Comparison of ENCODE assay signal across 33 mouse cellular contexts in the genomic region with DNA sequence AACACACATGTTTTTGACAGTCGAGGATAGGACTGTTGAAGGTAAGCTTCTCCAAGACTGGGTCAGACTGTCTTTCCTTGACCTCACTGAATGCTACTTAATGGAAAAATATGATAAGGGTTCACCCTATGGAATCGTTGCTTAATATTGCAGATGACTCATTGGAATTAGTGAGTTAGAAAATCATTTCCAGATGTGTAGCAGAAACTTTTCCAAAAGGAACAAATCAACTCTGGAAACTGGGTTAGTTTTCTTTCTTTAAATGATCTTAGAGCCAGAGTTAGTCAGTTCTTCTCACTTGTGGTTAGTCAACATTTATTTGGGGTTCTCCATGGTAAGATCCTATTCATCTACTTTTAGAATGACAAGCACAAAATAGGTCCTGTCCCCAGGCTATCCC. TPM values are rescaled to one million over a fixed set of nuclear protein-coding genes. Genes with fewer than 3 reads are reported as not detected.
DNase-seq lines count a peak whose midpoint lies in the region; ATAC-seq and TF ChIP-seq lines count a peak whose summit lies in the region.
"Had no signal": no experiment of that assay in that cellular context is flagged by ENCODE, and none has a peak within 500 bp of the region (broad histone marks: within the 10 kb centered on the region; RNA-seq: fewer than 3 reads in every experiment).

No protein-coding gene starts in this region.

- H3K36me3 ChIP-seq in heart, embryonic 13.5 days: no peaks in the 10 kb centered on the region
- no peaks in the 10 kb centered on the region for H3K36me3 ChIP-seq in limb, embryonic 14.5 days (ENCODE audit: control insufficient read depth, insufficient read depth, low read length)
- H3K36me3 ChIP-seq in limb, embryonic 10.5 days: no peaks in the 10 kb centered on the region
- H3K36me3 ChIP-seq: embryonic facial prominence, embryonic 13.5 days; G1E; hindbrain, embryonic 15.5 days; midbrain, embryonic 13.5 days; neural tube, embryonic 15.5 days had no signal

- TF ChIP-seq CTCF in embryonic fibroblast, embryonic 13.5 days (IDR thresholded peaks at IDR 0.05; ENCODE audit: borderline replicate concordance, insufficient read depth, low read length): no peak

- no peak for ATAC-seq in heart, embryonic 13.5 days (ENCODE audit: extremely low read depth, insufficient number of reproducible peaks, low FRiP score, low TSS enrichment)
- ATAC-seq in limb, embryonic 14.5 days (ENCODE audit: low FRiP score, low read depth): no peak
- ATAC-seq: forebrain, embryonic 14.5 days; inflammation-experienced regulatory T-cells, adult 6 months; midbrain, embryonic 13.5 days; Patski had no signal

- H3K27me3 ChIP-seq in heart, embryonic 13.5 days (replicated peaks): no peaks in the 10 kb centered on the region
- no peaks in the 10 kb centered on the region for H3K27me3 ChIP-seq in limb, embryonic 14.5 days (ENCODE audit: control insufficient read depth, insufficient read depth, low read length)
- H3K27me3 ChIP-seq in limb, embryonic 10.5 days (ENCODE audit: low read depth, poor library complexity, severe bottlenecking): no peaks in the 10 kb centered on the region
- H3K27me3 ChIP-seq: embryonic facial prominence, embryonic 13.5 days; hindbrain, embryonic 15.5 days; midbrain, embryonic 13.5 days; neural tube, embryonic 15.5 days had no signal

- peak overlapping the region; percentile 48; the same call in 1 of the 2 replicates for H3K27ac ChIP-seq in heart, embryonic 13.5 days (replicated peaks)
- 0 out of 2 replicates have a peak overlapping the region, but pooled peaks have one; percentile 48 for H3K27ac ChIP-seq in limb, embryonic 14.5 days (replicated peaks; ENCODE audit: low read depth, low read length)
- H3K27ac ChIP-seq in limb, embryonic 10.5 days: no peak overlapping the region
- peak overlapping the region; percentile 98 for H3K27ac ChIP-seq in embryonic fibroblast, embryonic 13.5 days (ENCODE audit: insufficient read depth, low read length)
- H3K27ac ChIP-seq: embryonic facial prominence, embryonic 13.5 days; hindbrain, embryonic 15.5 days; liver, embryonic 14.5 days; macrophage; midbrain, embryonic 13.5 days; neural tube, embryonic 15.5 days had no signal

- intact Hi-C loops in heart, postnatal 14 days (cut with DNase I): no loop called here

- 64% methylated on average over 2 of the region's 2 CpGs for WGBS in heart, embryonic 13.5 days
- WGBS in limb, embryonic 14.5 days: 62% methylated on average over 2 of the region's 2 CpGs
- WGBS in limb, embryonic 10.5 days: 81% methylated on average over 2 of the region's 2 CpGs

- TF ChIP-seq POLR2A in limb, embryonic 14.5 days (IDR thresholded peaks at IDR 0.05; ENCODE audit: borderline replicate concordance, extremely low read depth, insufficient read depth, insufficient read length): no peak
- TF ChIP-seq POLR2A in embryonic fibroblast, embryonic 13.5 days (IDR thresholded peaks at IDR 0.05; ENCODE audit: low read depth, low read length): no peak

- H3K9me3 ChIP-seq in heart, embryonic 13.5 days: no peaks in the 10 kb centered on the region
- no peaks in the 10 kb centered on the region for H3K9me3 ChIP-seq in limb, embryonic 14.5 days (ENCODE audit: control insufficient read depth, low read length)
- H3K9me3 ChIP-seq in limb, embryonic 10.5 days (replicated peaks): no peaks in the 10 kb centered on the region
- H3K9me3 ChIP-seq: embryonic facial prominence, embryonic 13.5 days; G1E; hindbrain, embryonic 15.5 days; midbrain, embryonic 13.5 days; neural tube, embryonic 15.5 days had no signal

- H3K4me3 ChIP-seq in heart, embryonic 13.5 days: no peak overlapping the region
- H3K4me3 ChIP-seq in limb, embryonic 14.5 days (replicated peaks; ENCODE audit: low read length): no peak overlapping the region
- H3K4me3 ChIP-seq in limb, embryonic 10.5 days: no peak overlapping the region
- no peak overlapping the region for H3K4me3 ChIP-seq in embryonic fibroblast, embryonic 13.5 days (ENCODE audit: insufficient read depth, low read length)
- H3K4me3 ChIP-seq: embryonic facial prominence, embryonic 13.5 days; hindbrain, embryonic 15.5 days; midbrain, embryonic 13.5 days; neural tube, embryonic 15.5 days had no signal

- no peak for DNase-seq in heart, postnatal 14 days
- DNase-seq in limb, embryonic 14.5 days (ENCODE audit: low spot score): no peak
- DNase-seq in limb, embryonic 10.5 days (ENCODE audit: low spot score): no peak
- no peak for DNase-seq in frontal cortex, postnatal 36 days (ENCODE audit: low spot score in 2 of 2)
- no peak for DNase-seq in frontal cortex, postnatal 14 days (ENCODE audit: low spot score in 2 of 2)
- no peak for DNase-seq in testis, postnatal 14 days (ENCODE audit: low spot score)
- DNase-seq: adrenal gland, postnatal 14 days; B cell, adult 2 months; cerebellum, adult 11-12 months; cerebellum, adult 9-11 months; embryo, embryonic 11 days; kidney, adult 11 months; kidney, postnatal 14 days; liver; lung, adult 2 months; lung, postnatal 10 days; right cerebral cortex, postnatal 25 days; spleen, adult 18-20 months; thymus, adult 18-20 months; thymus, postnatal 25 days had no signal

- no peak overlapping the region for H3K4me2 ChIP-seq in heart, embryonic 13.5 days
- no peak overlapping the region for H3K4me2 ChIP-seq in limb, embryonic 14.5 days (replicated peaks; ENCODE audit: low read depth, low read length, severe bottlenecking)
- H3K4me2 ChIP-seq: embryonic facial prominence, embryonic 13.5 days; heart, embryonic 11.5 days; hindbrain, embryonic 15.5 days; midbrain, embryonic 13.5 days; neural tube, embryonic 15.5 days had no signal

- 0 out of 2 replicates have a peak, but pooled peaks cover 3% of the 10 kb centered on the region for H3K4me1 ChIP-seq in heart, embryonic 13.5 days
- no peaks in the 10 kb centered on the region for H3K4me1 ChIP-seq in limb, embryonic 14.5 days (ENCODE audit: control insufficient read depth, insufficient read depth, low read length)
- H3K4me1 ChIP-seq in limb, embryonic 10.5 days: no peaks in the 10 kb centered on the region
- peaks cover 2% of the 10 kb centered on the region; the same call in 1 of the 2 replicates for H3K4me1 ChIP-seq in embryonic fibroblast, embryonic 13.5 days (ENCODE audit: control insufficient read depth, insufficient read depth, low read length)
- H3K4me1 ChIP-seq: embryonic facial prominence, embryonic 13.5 days; hindbrain, embryonic 15.5 days; midbrain, embryonic 13.5 days; neural tube, embryonic 15.5 days had no signal

- no peak overlapping the region for H3K9ac ChIP-seq in heart, embryonic 13.5 days
- H3K9ac ChIP-seq in limb, embryonic 14.5 days (ENCODE audit: low read depth, low read length, severe bottlenecking): no peak overlapping the region
- H3K9ac ChIP-seq: embryonic facial prominence, embryonic 13.5 days; hindbrain, embryonic 15.5 days; liver, embryonic 14.5 days; midbrain, embryonic 13.5 days; neural tube, embryonic 15.5 days had no signal

RNA-seq across cellular contexts. Expression of gene Dock11, which starts 30.9 kb away (rescaled TPM):
- 6.0 and 7.2 TPM in 2 replicates for polyA plus RNA-seq in heart, embryonic 13.5 days (2015; fragmentation: Nextera tagmentation; extraction: Ambion mirVana)
- 1 to 10 TPM; 6.1 to 7.7 TPM for total RNA-seq in heart, postnatal 14 days (2021)
- polyA plus RNA-seq in limb, embryonic 14.5 days (2012; rRNA removed): 13.5 and 17.9 TPM in 2 replicates
- 24.4 and 24.5 TPM in 2 replicates for polyA plus RNA-seq in limb, embryonic 14.5 days (2014; fragmentation: Nextera tagmentation; extraction: Ambion mirVana)
- 15.2 and 15.5 TPM in 2 replicates for polyA plus RNA-seq in limb, embryonic 10.5 days (2016; fragmentation: Nextera tagmentation; extraction: Ambion mirVana)
- polyA plus RNA-seq in embryonic fibroblast, embryonic 13.5 days (2011; ENCODE audit: insufficient read length, low read depth, missing spikeins): 19.2 and 21.0 TPM in 2 replicates
- total RNA-seq: G1E had no signal
- polyA plus RNA-seq: G1E had no signal
